Mouse (Mus musculus) small intestine, adult 2 months (tissue): Measurements from ENCODE around the gene Slco1b2.

Source experiments
- CTCF ChIP-seq: fragments of 200-500 bp; IDR thresholded peaks from 2 replicates; pipeline ENCODE4 v1.5.1; 2012; ENCODE audit warnings: low read depth, mild to moderate bottlenecking, control low read depth, inconsistent platforms, low read length, moderate library complexity, mixed read lengths; ENCODE audit not compliant: insufficient replicate concordance, insufficient read length; ENCODE audit errors: extremely low read depth
- POLR2A ChIP-seq: fragments of 200-500 bp; IDR thresholded peaks from 2 replicates; pipeline ENCODE4 v1.6.1; 2012; ENCODE audit warnings: low read depth, mild to moderate bottlenecking, control low read depth, inconsistent platforms, low read length, moderate library complexity

GRCm38 (mm10) chr6:141640639-141641038 is 11.3 kb downstream of the Slco1b2 start:
- no peak for TF ChIP-seq CTCF
- TF ChIP-seq POLR2A: no peak
